Mouse (Mus musculus) macrophage (primary cell): ENCODE data around the gene Limk2. TPM values are rescaled to one million over a fixed set of nuclear protein-coding genes. Genes with fewer than 3 reads are reported as not detected.

ENCODE experiments used
- H3K27ac ChIP-seq: fragments of 350-480 bp; formaldehyde crosslinking; 2 replicates; pipeline ENCODE4 v1.9.0; 2021
- H3K36me3 ChIP-seq: fragments of 350-480 bp; formaldehyde crosslinking; 2 replicates; pipeline ENCODE4 v1.9.0; 2021; ENCODE audit errors: inconsistent target
- H3K4me3 ChIP-seq: fragments of 350-480 bp; formaldehyde crosslinking; 2 replicates; pipeline ENCODE4 v1.9.0; 2021; ENCODE audit errors: inconsistent target
- H3K79me2 ChIP-seq: fragments of 350-480 bp; formaldehyde crosslinking; 2 replicates; pipeline ENCODE4 v1.9.0; 2021; ENCODE audit errors: inconsistent target
- WGBS: methylation state at CpG from one replicate; pipeline ENCODE4 v1.1.7; 2026; ENCODE audit warnings: inconsistent platforms; ENCODE audit not compliant: missing documents; 5-methylcytosine and 5-hydroxymethylcytosine counted together
- polyA plus RNA-seq: library from polyadenylated mRNA; stranded (reverse); fragments of 250-400 nt; gene quantifications from 3 replicates; pipeline ENCODE4 v1.2.4, GENCODE M21; 2018; ENCODE audit warnings: inconsistent platforms

Gene Limk2
- polyA plus RNA-seq, 1 experiment from 2014 or later = 9.2 TPM

DNA sequence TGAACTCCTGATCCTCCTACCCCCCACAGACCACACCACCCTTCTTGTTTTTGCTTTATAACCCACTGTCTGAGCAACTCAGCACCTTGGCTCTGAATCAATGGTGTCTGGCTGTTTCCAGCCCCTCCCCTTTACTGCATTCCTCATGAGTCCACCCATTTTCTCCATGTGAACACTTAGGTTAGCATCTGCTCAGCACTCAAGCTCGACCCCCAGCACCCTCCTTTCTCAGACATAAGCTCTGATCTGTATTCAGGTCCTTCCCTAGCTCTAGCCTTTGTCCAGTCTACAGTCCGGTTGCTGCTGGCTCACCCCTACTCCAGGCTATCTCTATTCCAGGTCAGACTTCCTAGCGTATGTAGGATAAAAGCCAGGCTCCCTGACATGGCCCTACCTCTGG lies 12.9 kb downstream of the Limk2 start:
- Histone ChIP-seq H3K79me2 (no peaks in the 10 kb centered on the region), H3K4me3 (no peak overlapping the region), H3K27ac (no peak overlapping the region), H3K36me3 (no peaks in the 10 kb centered on the region)
- 100% methylated on average over 3 of the region's 3 CpGs for whole genome bisulfite sequencing

DNA sequence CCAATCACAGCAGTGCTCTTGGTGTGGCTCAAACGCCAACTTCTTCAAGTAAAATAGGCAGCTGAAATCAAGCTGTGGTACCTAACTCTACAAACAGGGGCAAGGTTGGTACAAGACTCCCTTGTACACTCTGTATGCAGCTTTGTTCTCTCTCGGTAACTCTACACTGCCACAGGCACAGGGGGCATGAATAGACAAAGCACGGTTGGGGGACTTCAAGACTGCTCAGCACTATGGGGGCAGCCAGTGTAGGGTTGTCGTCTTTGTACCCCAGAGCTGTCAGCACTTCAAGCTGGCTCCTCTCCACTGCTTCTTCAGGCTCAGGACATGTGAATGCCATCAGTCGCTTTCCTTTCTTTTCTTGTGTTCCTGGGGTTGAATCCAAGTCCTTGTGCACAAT lies 14.5 kb downstream of the Limk2 start:
- no peaks in the 10 kb centered on the region for H3K79me2 ChIP-seq
- H3K36me3 ChIP-seq = no peaks in the 10 kb centered on the region
- 92% methylated on average over 5 of the region's 5 CpGs for WGBS
- H3K27ac ChIP-seq = no peak overlapping the region
- no peak overlapping the region for H3K4me3 ChIP-seq

DNA sequence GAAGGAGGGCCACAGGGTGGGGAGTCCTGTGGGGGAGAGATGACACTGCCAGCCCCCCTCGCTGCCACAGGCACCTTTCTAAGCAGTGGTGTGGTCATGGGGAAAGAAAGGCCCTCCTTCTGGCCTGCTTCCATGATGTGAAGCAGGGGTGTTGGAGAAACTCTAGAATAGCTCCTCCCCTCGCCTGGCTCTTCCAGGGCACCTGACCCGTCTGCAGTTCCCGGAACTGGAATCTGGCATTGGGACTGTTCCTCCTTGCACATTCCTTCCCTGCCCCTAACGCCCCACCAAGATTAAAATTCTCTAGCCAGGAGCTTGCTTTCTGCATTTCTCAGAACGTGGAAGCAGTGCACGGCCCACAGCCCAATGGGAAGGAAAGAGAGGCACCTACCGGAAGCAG lies 16.5 kb downstream of the Limk2 start:
- H3K79me2 ChIP-seq = no peaks in the 10 kb centered on the region
- WGBS = 98% methylated on average over 8 of the region's 8 CpGs
- H3K4me3 ChIP-seq = no peak overlapping the region
- no peak overlapping the region for H3K27ac ChIP-seq
- H3K36me3 ChIP-seq = no peaks in the 10 kb centered on the region

DNA sequence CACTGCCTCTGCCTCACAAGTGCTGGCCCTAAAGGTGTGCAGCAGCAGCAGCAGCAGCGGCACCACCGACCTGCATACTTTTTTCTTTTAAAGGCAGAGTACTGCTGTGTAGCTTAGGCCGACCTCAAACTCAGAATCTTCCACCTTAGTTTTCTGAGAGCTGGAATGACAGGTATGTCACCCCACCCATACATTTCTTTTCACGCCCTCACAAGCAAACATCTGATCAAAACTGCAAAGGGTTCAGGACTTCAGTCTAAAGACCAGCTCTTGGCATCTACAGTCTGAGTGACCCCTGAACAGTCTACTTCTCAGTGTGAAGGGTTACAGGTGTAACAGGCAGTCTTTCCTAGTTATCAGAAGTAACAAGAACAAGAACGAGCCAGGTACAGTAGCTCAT lies 18.2 kb downstream of the Limk2 start:
- WGBS = 91% methylated on average over 5 of the region's 5 CpGs
- Histone ChIP-seq H3K79me2 (no peaks in the 10 kb centered on the region), H3K4me3 (no peak overlapping the region), H3K27ac (no peak overlapping the region), H3K36me3 (no peaks in the 10 kb centered on the region)

DNA sequence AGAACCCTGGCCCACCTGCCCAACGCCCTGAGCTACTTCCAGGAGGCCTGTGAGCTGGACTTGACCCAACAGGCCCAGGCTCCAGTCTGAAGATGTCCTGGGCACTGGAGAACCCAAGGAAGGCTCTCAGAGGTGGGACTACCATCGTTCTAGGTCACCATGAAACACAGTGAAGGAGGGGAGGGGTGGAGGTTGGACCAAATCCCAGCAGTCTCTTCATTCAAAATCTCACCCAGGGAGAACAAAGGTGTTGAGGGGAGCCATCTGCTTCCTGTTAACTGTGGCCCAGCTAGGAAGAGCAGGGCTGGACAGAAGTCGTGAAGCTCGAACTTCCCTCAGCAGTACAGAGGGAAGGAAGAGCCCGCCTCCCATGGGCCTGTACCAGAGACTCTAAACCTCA lies 19.0 kb downstream of the Limk2 start:
- no peaks in the 10 kb centered on the region for H3K36me3 ChIP-seq

DNA sequence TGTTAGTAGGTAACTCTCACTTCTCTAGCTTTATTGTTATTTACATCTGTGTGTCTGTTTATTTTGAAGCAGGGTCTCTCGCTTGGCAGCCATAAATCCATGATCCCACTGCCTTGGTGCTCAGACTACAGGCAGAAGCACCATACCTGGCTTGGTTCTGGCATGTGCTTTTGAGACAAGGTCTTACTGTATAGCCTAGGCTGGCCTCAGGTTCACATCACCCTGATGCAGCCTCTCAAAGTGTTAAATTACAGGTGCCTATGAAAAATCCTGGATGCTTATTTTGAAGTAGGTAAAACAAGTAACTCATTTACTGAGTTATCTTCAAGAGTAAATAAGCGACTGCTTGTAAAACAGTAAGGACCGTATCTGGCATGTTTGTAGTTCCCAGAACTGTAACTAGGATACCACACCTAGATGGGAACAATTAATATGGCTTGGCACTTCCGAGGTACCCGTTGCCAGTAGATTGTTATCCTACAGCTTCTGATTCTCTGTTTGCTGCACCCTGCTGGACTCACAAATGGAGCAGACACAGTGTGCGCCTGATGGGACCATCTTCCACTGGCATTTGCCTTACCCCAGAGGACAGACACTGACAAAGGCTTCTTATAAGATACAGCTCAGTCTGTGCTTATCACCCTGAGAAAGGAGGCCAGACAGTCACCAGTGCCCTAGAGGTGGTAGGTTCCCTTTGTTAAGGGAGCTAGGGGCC lies 21.4 kb downstream of the Limk2 start:
- Histone ChIP-seq H3K4me3 (no peak overlapping the region), H3K27ac (no peak overlapping the region), H3K79me2 (no peaks in the 10 kb centered on the region), H3K36me3 (no peaks in the 10 kb centered on the region)
- 85% methylated on average over 6 of the region's 6 CpGs for WGBS

More for the DNA sequence above, 19.0 kb downstream of the Limk2 start:
- Histone ChIP-seq H3K4me3 (no peak overlapping the region), H3K79me2 (no peaks in the 10 kb centered on the region), H3K27ac (no peak overlapping the region)
- WGBS = 64% methylated on average over 5 of the region's 5 CpGs

DNA sequence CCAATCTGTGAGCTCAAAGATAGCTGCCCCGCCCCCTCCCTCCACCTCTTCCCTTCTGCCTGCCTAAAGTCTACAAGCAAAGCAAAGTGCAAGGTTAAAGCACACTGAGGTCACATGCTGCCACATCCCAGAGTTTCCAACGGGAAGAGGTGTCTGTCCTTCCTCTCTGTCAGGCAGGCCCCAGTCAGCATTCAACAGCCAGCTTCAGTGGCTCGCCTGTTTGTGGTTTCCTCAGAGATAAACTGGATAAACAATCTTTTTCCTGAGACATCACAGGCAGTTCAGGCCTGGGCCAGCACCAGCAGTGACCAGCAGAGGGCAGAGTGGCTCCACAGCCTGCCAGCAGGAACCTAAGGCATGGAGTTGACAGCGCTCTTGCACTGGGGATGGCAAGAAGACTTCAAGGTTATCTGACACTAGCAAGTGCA lies 22.0 kb downstream of the Limk2 start:
- Histone ChIP-seq H3K79me2 (no peaks in the 10 kb centered on the region), H3K4me3 (no peak overlapping the region), H3K36me3 (no peaks in the 10 kb centered on the region), H3K27ac (no peak overlapping the region)
- 15% methylated on average over 4 of the region's 4 CpGs for WGBS

DNA sequence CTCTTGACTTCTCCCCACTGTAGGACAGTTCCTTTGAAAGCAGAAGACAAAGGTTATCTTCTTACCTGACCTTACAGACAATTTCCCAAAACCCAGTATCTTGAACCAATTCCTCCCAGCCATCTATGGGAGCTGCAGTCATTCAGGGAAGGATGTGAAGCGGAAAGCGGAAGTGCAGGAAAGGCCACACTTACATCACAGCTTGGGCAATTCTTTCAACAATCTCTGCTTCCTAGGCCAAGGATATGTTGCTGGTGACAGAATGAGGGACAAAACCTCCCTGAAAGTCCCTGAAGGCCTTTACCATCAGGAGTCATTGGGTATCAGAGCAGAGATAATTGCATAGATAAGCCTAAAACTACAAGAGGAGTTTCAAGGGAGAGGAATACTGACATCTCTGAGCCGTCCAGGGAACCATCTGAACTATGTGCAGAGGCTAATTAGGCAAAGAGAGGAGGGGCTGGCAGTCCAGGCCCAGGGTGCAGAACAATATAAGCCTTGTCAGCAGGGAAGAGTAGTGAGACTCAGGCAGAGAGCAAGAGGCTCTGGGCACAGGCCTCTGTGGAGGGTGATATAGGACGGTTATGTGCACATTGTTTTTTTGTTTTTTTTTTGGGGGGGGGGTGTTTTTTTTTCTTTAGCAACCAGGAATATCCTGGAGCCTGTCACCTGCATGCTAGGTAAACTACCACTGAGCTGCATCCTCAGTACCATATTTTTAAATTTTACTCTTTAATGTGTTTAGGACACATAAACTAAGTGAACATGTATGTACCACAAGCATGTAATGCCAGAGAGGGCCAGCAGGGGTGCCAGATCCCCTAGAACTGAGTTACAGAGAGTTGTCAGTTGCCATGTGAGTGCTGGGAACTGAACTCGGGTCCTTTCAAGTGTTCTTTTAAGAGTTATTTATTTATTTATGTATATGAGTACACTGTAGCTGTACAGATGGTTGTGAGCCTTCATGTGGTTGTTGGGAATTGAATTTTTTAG lies 26.1 kb downstream of the Limk2 start:
- no peak overlapping the region for H3K27ac ChIP-seq
- 78% methylated on average over 5 of the region's 5 CpGs for WGBS
- H3K4me3 ChIP-seq = no peak overlapping the region
- H3K36me3 ChIP-seq = no peaks in the 10 kb centered on the region
- no peaks in the 10 kb centered on the region for H3K79me2 ChIP-seq

DNA sequence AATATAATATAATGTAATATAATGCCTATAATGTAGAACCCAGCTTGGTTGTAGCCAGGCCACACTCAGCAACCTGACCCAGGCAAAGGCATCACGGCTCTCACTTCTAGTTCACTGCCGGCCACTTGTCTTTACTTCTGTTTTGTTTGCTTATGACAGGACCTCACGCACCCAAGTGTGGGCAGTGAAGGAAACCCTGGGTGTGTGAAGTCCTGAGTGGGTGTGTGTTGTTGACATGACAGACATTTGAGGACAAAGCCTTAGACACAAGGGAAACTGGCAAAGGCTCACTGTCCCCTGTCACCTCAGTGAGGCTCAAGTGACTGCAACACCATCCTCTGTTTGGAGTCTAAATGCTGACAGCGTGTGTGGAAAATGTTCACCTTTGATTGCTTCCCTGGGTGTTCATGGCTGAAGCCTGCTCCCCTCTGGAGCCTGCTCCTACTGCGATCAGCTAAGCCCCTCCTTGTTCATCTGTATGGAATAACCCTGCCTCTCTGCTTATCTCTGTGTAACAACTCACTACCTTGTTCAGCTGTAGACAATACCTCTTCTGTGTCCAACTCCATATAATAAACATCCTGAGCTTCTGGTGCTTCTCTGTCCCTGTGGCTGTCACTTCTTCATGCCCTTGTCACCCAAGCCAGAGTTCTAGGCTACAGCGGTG lies 27.7 kb downstream of the Limk2 start:
- 92% methylated on average over 6 of the region's 6 CpGs for WGBS
- H3K36me3 ChIP-seq = no peaks in the 10 kb centered on the region
- no peak overlapping the region for H3K27ac ChIP-seq
- H3K4me3 ChIP-seq = no peak overlapping the region
- H3K79me2 ChIP-seq = no peaks in the 10 kb centered on the region

DNA sequence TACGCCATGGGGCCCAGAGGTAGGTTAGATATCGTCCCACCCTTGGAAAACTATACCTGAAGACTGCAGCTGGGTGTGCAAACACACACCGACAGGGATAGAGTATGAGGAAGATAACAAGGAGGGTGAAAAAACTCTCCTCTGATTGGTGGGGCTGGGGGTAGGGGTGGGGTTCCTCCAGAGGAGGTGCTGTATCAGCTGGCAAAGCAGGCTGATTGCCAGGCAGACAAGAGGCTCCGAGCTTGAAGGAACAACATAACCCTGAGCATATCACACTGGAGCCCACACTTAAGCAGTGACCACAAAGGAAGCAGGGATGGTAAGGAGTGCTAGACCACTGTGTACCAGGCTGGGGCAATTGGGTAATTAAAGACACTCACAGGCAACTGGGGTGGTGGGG lies 29.6 kb downstream of the Limk2 start:
- Histone ChIP-seq H3K79me2 (no peaks in the 10 kb centered on the region), H3K4me3 (no peak overlapping the region), H3K36me3 (no peaks in the 10 kb centered on the region), H3K27ac (no peak overlapping the region)
- 39% methylated on average over 4 of the region's 4 CpGs for WGBS

DNA sequence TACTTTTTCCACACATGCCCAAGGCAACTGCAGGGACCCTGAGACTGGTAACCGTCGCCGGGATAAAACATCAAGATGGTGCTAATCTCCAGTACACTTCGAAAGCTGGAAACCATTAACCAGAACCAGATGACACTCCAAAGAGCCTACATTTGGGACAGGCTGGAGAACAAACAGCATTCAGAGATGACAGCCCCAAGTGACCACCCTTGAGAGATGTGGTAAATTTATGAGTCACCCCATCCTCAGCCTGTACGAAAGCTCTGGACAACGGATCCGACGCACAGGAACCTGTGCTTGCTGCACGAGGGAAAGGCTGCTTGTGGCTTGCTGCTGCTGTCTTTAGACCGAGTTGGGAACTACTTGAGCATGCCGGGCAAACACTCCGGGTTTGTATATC lies 34.2 kb downstream of the Limk2 start:
- WGBS = 93% methylated on average over 12 of the region's 12 CpGs
- Histone ChIP-seq H3K4me3 (no peak overlapping the region), H3K27ac (no peak overlapping the region), H3K79me2 (no peaks in the 10 kb centered on the region), H3K36me3 (no peaks in the 10 kb centered on the region)

DNA sequence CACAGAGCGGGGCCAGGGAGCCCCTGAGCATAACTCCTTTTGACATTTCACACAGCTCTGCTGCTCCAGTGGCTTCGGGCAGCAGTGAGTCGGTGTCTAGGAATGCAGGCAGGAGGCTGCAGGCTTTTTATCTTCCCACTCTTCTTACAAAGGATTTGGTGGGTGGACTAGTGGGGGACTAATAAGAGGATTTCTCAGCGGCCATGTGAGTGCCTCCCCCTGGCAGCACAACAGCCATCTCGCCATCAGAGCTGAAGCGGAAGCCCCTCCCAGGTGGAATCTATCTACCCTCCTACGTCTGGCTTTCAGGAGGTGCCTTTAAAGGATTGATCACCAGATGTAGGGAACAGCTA lies 34.7 kb downstream of the Limk2 start:
- WGBS = 94% methylated on average over 7 of the region's 7 CpGs
- Histone ChIP-seq H3K79me2 (no peaks in the 10 kb centered on the region), H3K27ac (no peak overlapping the region), H3K36me3 (no peaks in the 10 kb centered on the region), H3K4me3 (no peak overlapping the region)

DNA sequence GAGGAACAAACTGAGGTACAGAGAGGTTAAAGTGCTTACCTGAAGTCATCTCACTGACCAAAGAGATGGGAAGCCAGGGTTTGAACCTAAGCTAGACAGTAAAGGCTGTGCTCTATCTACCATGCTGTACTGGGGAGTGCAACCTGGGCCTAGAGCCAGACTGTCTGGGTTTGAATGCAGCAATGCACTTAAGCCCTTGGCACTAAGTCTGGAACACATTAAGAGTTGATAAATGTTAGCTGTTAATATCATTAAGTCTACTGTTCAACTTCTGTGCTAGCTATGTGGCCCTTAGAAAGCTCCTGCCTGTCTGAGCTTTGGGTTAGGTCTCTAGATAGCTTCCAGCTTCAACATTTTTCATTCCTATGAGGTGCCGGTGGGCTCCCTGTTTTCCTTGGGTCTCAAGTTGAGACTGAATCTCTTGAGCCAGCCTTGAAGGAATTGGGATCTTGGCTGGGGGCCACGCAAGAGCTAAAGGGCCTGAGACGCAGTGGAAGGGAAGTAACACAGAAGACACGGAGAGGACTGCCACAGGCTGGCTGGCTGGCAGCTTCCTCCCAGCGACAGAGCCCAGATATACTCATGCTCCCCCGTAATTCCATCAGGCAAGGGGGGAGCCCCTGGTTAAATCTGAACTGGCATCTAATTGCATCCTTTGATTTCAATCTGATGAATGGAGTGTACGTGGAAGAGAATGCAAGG lies 35.2 kb downstream of the Limk2 start:
- no peak overlapping the region for H3K4me3 ChIP-seq
- H3K27ac ChIP-seq = no peak overlapping the region
- H3K36me3 ChIP-seq = no peaks in the 10 kb centered on the region
- WGBS = 75% methylated on average over 7 of the region's 7 CpGs
- no peaks in the 10 kb centered on the region for H3K79me2 ChIP-seq

DNA sequence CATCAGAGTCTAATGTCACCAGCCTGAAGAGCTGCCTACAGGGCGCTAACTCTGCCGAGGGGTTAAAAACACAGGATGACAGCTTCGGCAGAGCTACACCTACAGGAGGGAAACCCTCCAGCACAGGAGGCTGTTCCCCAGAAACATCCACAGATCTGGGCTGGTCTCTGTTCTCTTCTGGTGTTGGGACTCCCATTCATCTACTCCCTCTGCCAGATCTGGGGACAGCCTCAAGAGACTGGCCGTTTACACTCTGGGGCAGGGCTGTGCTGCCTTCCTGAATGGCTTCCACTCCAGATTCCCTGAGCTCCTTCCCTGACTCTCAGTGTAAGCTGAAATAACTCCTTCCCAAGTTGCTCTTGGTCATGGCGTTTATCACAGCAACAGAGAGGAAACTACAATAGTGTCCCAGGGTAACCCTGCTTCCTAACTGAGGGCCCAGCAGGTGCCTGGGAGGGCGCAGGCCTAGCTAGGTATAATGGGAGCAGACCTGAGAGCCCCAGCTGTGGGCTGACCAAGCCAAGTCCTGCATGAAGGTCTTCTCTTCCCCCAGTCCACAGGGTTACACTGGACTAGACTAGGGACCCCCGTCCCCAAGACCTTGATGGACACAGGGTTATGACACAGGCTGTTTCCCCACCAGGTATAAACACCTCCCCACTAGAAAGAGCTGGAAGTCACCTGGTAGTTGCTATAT lies 37.2 kb downstream of the Limk2 start:
- Histone ChIP-seq H3K27ac (no peak overlapping the region), H3K4me3 (peak overlapping the region; percentile 37), H3K79me2 (no peaks in the 10 kb centered on the region), H3K36me3 (no peaks in the 10 kb centered on the region)
- 34% methylated on average over 7 of the region's 7 CpGs for WGBS
